Mouse (Mus musculus): Measurements from ENCODE around the gene D1Ertd622e. TPM values are rescaled to one million over a fixed set of nuclear protein-coding genes. Genes with fewer than 3 reads are reported as not detected.

The D1Ertd622e gene
- total RNA-seq (2021): 1 to 10 TPM; 5.2 to 7.2 TPM
- long read RNA-seq, experiment 1, full-length matches to known transcripts: 13 of 13 reads
- long read RNA-seq, experiment 1, partial matches to known transcripts: 0 of 13 reads
- long read RNA-seq, experiment 1, other reads (novel, unspliced or antisense): 0 of 13 reads
- long read RNA-seq, experiment 2: 0 reads

- intact Hi-C loops (cut with DNase I): no loop called here
- peak; percentile 84 to 87 for DNase-seq
Measured at GRCm38 (mm10) chr1:97661406-97662241, at the start of gene D1Ertd622e. Gene D1Ertd622e, minus strand, starts transcription at chr1:97662074.

GRCm38 (mm10) chr1:97710520-97710919 is 48.6 kb upstream of the D1Ertd622e start:
- DNase-seq: no peak
- intact Hi-C loops (cut with DNase I): no loop called here

- intact Hi-C loops (cut with DNase I): no loop called here
- no peak for DNase-seq
Measured at GRCm38 (mm10) chr1:97705389-97705788, 43.5 kb upstream of the D1Ertd622e start.

DNA sequence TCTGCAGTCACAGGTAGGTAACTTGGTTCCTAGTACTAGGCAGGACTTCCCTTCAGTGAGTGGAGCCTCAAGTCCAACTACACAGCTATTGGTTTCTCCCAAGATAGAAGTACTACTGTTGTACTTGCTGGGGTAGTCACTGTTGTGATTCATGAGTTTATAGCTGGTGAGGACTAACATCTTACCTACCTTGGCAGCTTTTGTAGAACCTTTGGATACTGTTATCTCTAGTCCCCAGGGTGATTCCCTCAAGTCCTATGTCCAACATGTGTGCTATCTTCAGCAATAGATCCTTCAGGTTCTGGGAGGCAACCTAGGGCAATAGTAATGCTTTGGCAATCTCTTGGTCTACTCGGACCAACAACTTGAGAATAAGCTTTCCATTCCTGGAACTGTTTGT is 42.8 kb upstream of the D1Ertd622e start:
- DNase-seq: no peak
- intact Hi-C loops (cut with DNase I): no loop called here

- DNase-seq: peak; percentile 14 to 25
- intact Hi-C loops (cut with DNase I): no loop called here
Measured at GRCm38 (mm10) chr1:97698956-97699570, 37.2 kb upstream of the D1Ertd622e start.

DNA sequence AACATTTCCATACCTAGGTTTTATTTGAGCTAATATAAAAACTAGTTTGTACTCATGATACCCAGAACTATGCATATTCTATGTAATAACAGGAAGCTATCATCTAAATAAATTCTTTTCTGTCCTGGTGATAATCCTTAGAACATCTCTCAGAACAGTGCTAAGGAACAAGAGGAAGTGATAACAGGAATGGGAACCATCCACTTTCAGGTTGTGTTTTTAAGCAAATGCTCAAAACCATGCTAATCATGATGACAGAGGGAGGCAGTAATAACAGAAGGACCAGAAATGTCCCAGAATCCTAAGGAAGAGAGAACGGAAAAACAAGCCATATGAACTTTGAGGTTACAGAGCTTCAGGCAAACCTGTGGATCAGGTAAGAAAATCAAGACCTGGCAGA is 35.4 kb upstream of the D1Ertd622e start:
- DNase-seq: no peak
- intact Hi-C loops (cut with DNase I): no loop called here

DNA sequence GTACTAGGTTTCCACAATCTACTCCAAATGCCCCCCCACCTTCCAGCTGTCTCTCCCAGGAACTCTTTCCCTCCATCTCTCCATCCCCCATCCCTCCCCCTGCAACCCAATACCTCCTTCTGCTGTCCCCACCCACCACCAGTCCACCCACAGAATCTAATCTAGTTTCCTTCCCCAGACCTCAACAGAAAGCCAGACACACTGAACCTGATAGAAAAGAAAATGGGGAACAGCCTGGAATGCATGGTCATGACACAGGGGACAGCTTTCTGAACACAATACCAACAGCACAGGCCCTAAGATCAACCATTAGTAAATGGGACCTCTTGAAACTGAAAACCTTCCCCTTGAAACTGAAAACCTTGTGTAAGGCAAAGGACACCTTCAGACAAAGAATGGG is 32.0 kb upstream of the D1Ertd622e start:
- no peak for DNase-seq
- intact Hi-C loops (cut with DNase I): no loop called here

GRCm38 (mm10) chr1:97688756-97689155 is 26.9 kb upstream of the D1Ertd622e start:
- intact Hi-C loops (cut with DNase I): loop anchor here (5.0 kb wide), 1 partner anchor 651 kb away; no protein-coding TSS in a partner anchor
- DNase-seq: peak; percentile 32 to 48

DNA sequence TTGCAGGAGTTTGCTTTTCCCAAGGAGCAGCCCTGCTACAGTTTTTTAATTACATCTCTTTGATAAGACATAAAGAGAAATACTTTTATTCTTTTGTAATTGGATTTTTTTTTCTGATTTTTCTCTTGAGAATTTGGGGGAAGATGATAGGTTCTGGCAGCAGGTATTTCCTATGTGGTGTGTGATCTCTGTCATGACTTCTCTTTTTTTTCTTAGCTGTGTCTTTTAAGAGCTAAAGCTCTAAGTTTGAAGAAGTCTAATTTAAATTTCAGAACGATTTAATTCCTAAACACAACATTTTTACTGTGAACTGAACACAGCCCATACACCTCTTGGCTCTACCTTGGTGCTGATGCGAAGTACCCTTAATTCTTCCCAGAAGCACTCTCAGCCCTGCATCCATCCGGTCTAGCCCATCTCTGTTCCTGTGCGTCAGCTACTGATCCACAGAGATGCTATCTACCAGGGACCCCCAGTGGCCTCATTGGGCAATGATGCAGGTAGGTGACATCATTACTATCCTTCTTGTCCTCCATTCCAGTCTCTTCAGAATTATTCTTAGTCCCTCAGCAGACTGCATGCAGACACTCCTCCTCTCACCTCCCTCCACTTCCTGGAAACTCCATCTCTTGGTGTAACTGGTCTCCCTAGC is 14.8 kb upstream of the D1Ertd622e start:
- intact Hi-C loops (cut with DNase I): no loop called here
- DNase-seq: no peak

- intact Hi-C loops (cut with DNase I): no loop called here
- DNase-seq: no peak
Measured at GRCm38 (mm10) chr1:97676115-97676514, 14.2 kb upstream of the D1Ertd622e start.

- DNase-seq: no peak
- intact Hi-C loops (cut with DNase I): no loop called here
Measured at GRCm38 (mm10) chr1:97672849-97673248, 11.0 kb upstream of the D1Ertd622e start.

- intact Hi-C loops (cut with DNase I): no loop called here
- no peak for DNase-seq
Measured at GRCm38 (mm10) chr1:97667288-97667687, 5.4 kb upstream of the D1Ertd622e start.

- intact Hi-C loops (cut with DNase I): no loop called here
- DNase-seq: no peak
Measured at GRCm38 (mm10) chr1:97662324-97662723, 450 bp upstream of the D1Ertd622e start.

DNA sequence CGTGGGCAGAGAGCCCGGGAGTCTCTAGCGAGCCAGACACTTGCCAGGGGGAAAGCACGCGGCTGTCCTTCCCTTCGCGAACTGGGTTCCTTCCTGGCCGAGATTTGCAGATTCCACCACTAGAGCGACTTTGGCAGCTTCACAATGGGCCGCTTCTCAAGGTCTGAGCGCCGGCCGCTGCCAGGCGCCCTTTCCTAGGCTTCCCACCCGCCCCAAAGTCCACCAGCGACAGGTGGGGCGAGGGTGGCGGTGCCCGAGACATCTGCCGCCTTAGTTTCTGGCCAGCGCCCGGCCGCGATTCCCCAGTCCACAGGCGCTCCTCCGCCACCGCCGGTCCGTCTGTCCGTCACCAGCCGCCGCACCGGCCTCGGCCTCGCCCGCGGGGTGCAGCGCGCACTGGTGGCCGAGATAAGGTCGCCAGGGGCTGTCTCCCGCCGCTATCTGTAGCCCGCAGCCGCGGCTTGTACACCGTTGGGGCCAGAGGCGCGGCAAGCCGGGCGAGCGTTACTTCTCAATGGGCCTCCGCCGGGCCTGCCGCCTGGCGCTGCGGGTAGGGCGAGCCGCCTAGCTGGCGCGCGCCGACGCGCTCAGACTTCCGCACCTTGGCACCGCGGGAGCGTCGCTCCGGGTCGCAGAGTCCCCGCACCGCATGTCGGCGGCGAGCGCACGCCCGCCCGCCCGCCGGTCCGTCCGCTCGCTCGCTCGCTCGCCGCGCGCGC is 1.0 kb downstream of the D1Ertd622e start:
- intact Hi-C loops (cut with DNase I): no loop called here
- peak; percentile 62 to 70 for DNase-seq

- intact Hi-C loops (cut with DNase I): no loop called here
- DNase-seq: no peak
Measured at GRCm38 (mm10) chr1:97659405-97659804, 2.5 kb downstream of the D1Ertd622e start.

- intact Hi-C loops (cut with DNase I): no loop called here
Measured at GRCm38 (mm10) chr1:97657786-97658185, 4.1 kb downstream of the D1Ertd622e start.

GRCm38 (mm10) chr1:97657201-97657600 is 4.7 kb downstream of the D1Ertd622e start:
- DNase-seq: no peak
- intact Hi-C loops (cut with DNase I): no loop called here

More at GRCm38 (mm10) chr1:97657786-97658185, 4.1 kb downstream of the D1Ertd622e start:
- no peak for DNase-seq

- no peak for DNase-seq
- intact Hi-C loops (cut with DNase I): no loop called here
Measured at GRCm38 (mm10) chr1:97654397-97654975, 7.4 kb downstream of the D1Ertd622e start.

GRCm38 (mm10) chr1:97650553-97651123 is 11.2 kb downstream of the D1Ertd622e start:
- DNase-seq: no peak
- intact Hi-C loops (cut with DNase I): no loop called here

DNA sequence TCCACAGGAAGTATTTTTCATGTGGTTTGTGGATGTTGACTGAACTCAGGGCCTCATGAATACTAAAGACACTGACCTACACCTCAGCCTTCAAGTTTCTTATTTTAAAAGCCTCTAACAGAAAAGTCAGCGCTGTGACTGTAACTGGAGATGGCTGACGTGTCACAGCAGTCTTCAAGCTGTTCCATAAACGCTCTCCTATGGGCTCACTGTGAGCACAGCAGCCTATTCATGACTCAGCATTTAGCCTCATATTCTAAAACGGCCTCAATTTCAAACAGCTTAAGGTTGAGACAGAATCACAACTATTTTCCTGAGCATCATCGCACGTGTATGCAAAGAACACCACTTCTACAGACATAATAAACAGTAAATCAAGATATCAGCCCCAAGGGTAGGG is 11.8 kb downstream of the D1Ertd622e start:
- intact Hi-C loops (cut with DNase I): no loop called here
- no peak for DNase-seq

All from heart, postnatal 14 days (tissue).